Mouse (Mus musculus) hindbrain, postnatal 0 days (tissue): ENCODE results near the gene Msh4. TPM values are rescaled to one million over a fixed set of nuclear protein-coding genes. Genes with fewer than 3 reads are reported as not detected.
A peak's percentile ranks its signal among the peaks of the same experiment; 100 is the strongest.

Source experiments
- ATAC-seq: fragments of 200-750 bp; cut with Nextera tagmentation; 2 replicates; pipeline ENCODE4 v1.8.0; 2017; ENCODE audit warnings: mild to moderate bottlenecking, moderate TSS enrichment, moderate library complexity
- DNase-seq: peaks from one replicate; pipeline ENCODE4 v3.0.0-alpha.2; 2015; ENCODE audit warnings: low spot score
- H3K27ac ChIP-seq: fragments of 300-500 bp; sonication (generic); 2 replicates; pipeline ENCODE4 v1.5.1; 2014; ENCODE audit warnings: mild to moderate bottlenecking
- H3K27me3 ChIP-seq: fragments of 300-500 bp; sonication (generic); 2 replicates; pipeline ENCODE4 v1.6.1; 2014; ENCODE audit warnings: low read length, mixed read lengths; ENCODE audit not compliant: insufficient read depth
- H3K36me3 ChIP-seq: fragments of 300-500 bp; sonication (generic); 2 replicates; pipeline ENCODE4 v1.6.1; 2014; ENCODE audit warnings: low read length, mixed read lengths; ENCODE audit not compliant: insufficient read depth
- H3K4me1 ChIP-seq: fragments of 300-500 bp; sonication (generic); 2 replicates; pipeline ENCODE4 v1.6.1; 2014; ENCODE audit warnings: antibody characterized with exemption, low read length, mixed read lengths; ENCODE audit not compliant: insufficient read depth
- H3K4me2 ChIP-seq: fragments of 300-500 bp; sonication (generic); 2 replicates; pipeline ENCODE4 v1.6.1; 2014; ENCODE audit warnings: low read depth, mild to moderate bottlenecking, low read length, moderate library complexity, mixed read lengths
- H3K4me3 ChIP-seq: fragments of 300-500 bp; sonication (generic); 2 replicates; pipeline ENCODE4 v1.5.1; 2014; ENCODE audit warnings: low read length
- H3K9ac ChIP-seq: fragments of 300-500 bp; sonication (generic); replicated peaks from 2 replicates; pipeline ENCODE4 v1.6.1; 2014; ENCODE audit warnings: mild to moderate bottlenecking, low read length, moderate library complexity, mixed read lengths
- H3K9me3 ChIP-seq: fragments of 300-500 bp; sonication (generic); 2 replicates; pipeline ENCODE4 v1.6.1; 2016; ENCODE audit warnings: low read length, mixed read lengths
- CTCF ChIP-seq: IDR thresholded peaks from 2 replicates; pipeline ENCODE4 v1.5.1; 2016; ENCODE audit warnings: antibody characterized with exemption, control low read depth, low read depth
- WGBS: fragments of 180-500 bp; shearing (Covaris S2); extraction: QIAGEN DNeasy Blood & Tissue Kit; methylation state at CpG from one replicate; pipeline ENCODE4 v1.1.7; 2014; 5-methylcytosine and 5-hydroxymethylcytosine counted together
- polyA plus RNA-seq: library from polyadenylated mRNA; unstranded; fragments of >200 nt; fragmentation: Nextera tagmentation; extraction: Ambion mirVana; gene quantifications from 2 replicates; pipeline ENCODE4 v1.2.1, GENCODE M21; 2015
- total RNA-seq: library from RNA; depleted of rRNA; stranded (reverse); fragments of >200 nt; gene quantifications from 2 replicates; pipeline ENCODE4 v1.2.3, GENCODE M21; 2014

Gene Msh4
- total and polyA plus RNA-seq, 2 experiments from 2014 or later, result 0.13 to 0.68 TPM

DNA sequence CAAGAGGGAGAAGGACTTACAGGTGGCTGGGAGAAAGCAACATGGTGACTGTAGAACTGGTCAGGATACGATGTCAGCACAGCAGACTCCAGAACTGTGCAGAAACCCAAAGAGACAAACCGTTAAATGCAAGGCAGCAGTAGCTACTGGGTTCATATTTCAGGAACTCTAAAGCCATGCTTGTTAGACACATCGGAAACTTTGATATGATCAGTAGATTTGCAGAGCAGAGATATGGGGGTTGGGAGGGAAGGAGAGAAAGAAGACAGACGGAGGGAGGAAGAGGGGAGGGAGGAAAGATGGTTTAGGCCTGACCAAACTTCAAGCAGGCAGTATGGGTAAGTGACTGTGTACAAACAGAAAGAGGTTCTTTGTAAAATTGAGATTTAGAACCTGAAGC is 68.3 kb downstream of the Msh4 start:
- Histone ChIP-seq H3K9me3 (no peaks in the 10 kb centered on the region), H3K4me2 (no peak overlapping the region), H3K27ac (no peak overlapping the region), H3K27me3 (no peaks in the 10 kb centered on the region), H3K4me1 (no peaks in the 10 kb centered on the region), H3K9ac (no peak overlapping the region), H3K4me3 (no peak overlapping the region), H3K36me3 (no peaks in the 10 kb centered on the region)
- DNase-seq (no peak), ATAC-seq (no peak)
- 73% methylated on average over 4 of the region's 4 CpGs for WGBS
- TF ChIP-seq CTCF, result no peak

DNA sequence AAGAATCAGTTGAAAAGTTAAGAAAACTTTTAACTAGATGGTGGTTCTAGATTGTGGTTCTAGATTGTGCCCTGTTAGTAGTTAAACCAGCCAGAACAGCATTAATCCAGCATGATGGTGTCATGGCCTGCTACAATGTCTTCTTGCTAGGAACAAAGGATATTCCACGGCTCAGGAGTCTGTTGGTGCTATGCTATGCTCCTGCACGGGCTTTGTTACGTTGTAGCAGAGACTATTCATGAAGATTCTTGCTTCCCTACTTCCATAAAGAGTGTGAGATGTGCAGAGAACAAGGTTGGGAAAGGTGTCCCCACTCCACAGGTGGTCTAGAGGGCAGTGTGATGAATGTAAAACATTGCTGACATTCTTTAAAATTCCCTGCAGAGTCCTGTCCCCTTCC is 69.6 kb downstream of the Msh4 start:
- no peak for TF ChIP-seq CTCF
- H3K27me3 ChIP-seq, result no peaks in the 10 kb centered on the region
- no peak overlapping the region for H3K4me3 ChIP-seq
- H3K4me1 ChIP-seq, result no peaks in the 10 kb centered on the region
- H3K9me3 ChIP-seq, result no peaks in the 10 kb centered on the region
- H3K27ac ChIP-seq, result no peak overlapping the region
- DNase-seq (no peak), ATAC-seq (no peak)
- no peak overlapping the region for H3K4me2 ChIP-seq
- WGBS, result 88% methylated on average over 3 of the region's 3 CpGs
- H3K9ac ChIP-seq, result no peak overlapping the region
- no peaks in the 10 kb centered on the region for H3K36me3 ChIP-seq

DNA sequence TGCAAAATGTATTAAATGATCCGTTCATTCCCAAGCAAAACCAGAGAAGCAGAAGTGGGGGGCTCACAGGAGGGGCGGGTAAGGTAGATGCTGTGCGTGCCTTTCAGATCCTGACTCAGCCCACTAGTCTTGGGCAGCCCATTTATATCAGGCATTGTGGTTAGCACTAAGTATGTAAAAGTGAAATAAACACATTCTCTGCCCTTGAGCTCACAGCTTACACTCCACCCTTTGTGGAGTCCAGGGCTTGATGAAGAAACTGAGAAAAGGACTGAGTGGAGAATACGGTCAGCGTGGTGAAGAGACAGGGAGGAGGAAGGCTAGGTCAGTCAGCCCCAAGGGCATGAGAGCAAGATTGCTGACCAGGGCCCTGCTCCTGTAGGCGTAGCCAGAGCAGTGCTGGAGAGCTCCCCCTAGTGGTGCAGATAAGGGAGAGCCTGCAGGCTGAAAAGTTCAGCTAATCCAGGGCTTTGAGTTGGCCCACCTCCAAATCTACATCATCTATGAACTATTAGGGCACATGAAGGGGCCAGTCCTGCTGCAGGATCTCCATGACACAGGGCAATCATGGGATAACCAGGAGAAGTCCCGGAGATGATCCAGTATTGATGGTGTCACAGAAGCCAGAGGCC is 70.4 kb downstream of the Msh4 start:
- no peak overlapping the region for H3K4me2 ChIP-seq

DNA sequence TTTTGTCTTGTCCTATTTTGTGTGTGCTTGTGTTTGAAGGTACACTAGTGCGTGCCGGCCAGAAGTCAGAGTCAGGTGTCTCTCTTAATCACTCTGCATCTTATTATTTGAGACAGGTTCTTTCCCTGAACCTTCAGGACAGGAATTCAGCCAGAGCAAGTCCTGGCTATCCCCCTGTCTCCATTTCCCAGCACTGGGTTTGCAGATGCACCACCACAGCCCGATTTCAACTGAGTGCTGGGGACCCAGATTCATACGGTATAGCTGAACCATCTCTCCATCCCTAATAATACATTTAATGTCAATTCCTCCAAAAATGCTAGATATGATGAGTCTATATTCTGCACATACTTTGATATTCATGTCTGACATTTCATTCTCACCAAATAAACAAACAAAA is 71.9 kb downstream of the Msh4 start:
- Histone ChIP-seq H3K4me3 (no peak overlapping the region), H3K27ac (no peak overlapping the region), H3K4me2 (no peak overlapping the region), H3K36me3 (no peaks in the 10 kb centered on the region), H3K9ac (no peak overlapping the region), H3K27me3 (no peaks in the 10 kb centered on the region), H3K4me1 (no peaks in the 10 kb centered on the region), H3K9me3 (no peaks in the 10 kb centered on the region)
- no peak for TF ChIP-seq CTCF
- no peak for DNase-seq
- 91% methylated on average over 4 of the region's 4 CpGs for WGBS
- ATAC-seq, result no peak

More for the DNA sequence above, 70.4 kb downstream of the Msh4 start:
- H3K9me3 ChIP-seq, result no peaks in the 10 kb centered on the region
- H3K27me3 ChIP-seq, result no peaks in the 10 kb centered on the region
- ATAC-seq, result peak; percentile 61
- no peak overlapping the region for H3K9ac ChIP-seq
- no peaks in the 10 kb centered on the region for H3K4me1 ChIP-seq
- H3K27ac ChIP-seq, result no peak overlapping the region
- peak; percentile 76 for DNase-seq
- H3K4me3 ChIP-seq, result no peak overlapping the region
- WGBS, result 62% methylated on average over 7 of the region's 7 CpGs
- H3K36me3 ChIP-seq, result no peaks in the 10 kb centered on the region
- peak; percentile 82 for TF ChIP-seq CTCF

DNA sequence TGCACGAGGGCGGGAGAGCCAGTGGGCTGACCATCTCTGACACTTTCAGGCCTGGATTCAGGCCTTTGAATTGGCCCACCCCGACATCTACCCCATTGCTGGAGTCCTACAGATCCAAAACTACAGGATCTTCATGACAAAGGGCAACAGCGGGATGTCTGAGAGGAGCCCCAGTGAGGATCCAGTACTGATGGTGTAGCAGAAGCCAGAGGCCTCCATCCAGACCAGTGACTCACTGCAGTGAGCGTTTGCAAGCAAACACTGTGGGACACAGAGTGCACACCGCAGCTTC is 73.3 kb downstream of the Msh4 start:
- TF ChIP-seq CTCF, result no peak
- Histone ChIP-seq H3K9me3 (no peaks in the 10 kb centered on the region), H3K36me3 (no peaks in the 10 kb centered on the region), H3K4me2 (no peak overlapping the region), H3K27me3 (no peaks in the 10 kb centered on the region), H3K27ac (no peak overlapping the region), H3K4me1 (no peaks in the 10 kb centered on the region), H3K9ac (no peak overlapping the region), H3K4me3 (no peak overlapping the region)
- ATAC-seq (no peak), DNase-seq (no peak)
- 50% methylated on average over 6 of the region's 6 CpGs for WGBS

DNA sequence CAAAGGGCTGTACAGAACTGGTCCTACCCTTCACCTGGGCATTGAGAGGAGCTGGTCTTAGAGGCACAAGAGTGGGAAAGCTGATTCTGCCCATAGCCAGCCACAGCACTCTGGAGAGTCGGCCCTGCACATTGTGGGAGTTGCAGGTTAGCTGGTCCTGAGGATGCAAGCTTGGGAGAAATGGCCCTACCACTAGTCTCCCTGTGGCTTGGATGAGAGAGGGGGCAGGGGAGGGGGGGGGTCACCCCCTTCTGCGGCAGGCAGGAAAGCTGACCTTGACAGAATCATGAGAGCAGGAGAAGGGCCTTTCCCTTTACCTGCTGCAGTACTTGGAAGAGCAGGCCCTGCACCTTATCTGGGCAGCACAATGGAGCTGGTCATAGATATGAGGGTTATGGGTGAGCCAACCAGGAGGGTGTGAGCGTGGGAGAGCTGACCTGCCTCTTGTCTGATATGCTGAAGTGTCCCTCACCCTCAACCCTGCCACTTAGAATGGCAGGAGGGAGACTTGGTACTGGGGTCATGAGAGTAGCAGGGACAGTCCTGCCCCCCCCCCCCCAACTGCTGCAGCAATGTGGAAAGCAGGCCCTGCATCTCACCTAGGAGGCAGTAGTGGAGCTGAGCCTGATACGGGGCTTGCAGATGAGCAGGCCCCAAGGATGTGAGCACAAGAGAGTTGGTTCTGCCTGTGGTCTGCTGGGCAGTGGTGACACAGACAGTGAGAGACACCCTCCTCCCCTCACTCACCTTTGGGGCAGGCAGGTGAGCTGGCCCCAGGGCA is 73.9 kb downstream of the Msh4 start:
- 91% methylated on average over 4 of the region's 4 CpGs for WGBS
- no peak overlapping the region for H3K27ac ChIP-seq
- no peak overlapping the region for H3K4me2 ChIP-seq
- no peaks in the 10 kb centered on the region for H3K9me3 ChIP-seq
- no peaks in the 10 kb centered on the region for H3K36me3 ChIP-seq
- H3K27me3 ChIP-seq, result no peaks in the 10 kb centered on the region
- no peak overlapping the region for H3K9ac ChIP-seq
- ATAC-seq (no peak), DNase-seq (no peak)
- TF ChIP-seq CTCF, result no peak
- no peak overlapping the region for H3K4me3 ChIP-seq
- no peaks in the 10 kb centered on the region for H3K4me1 ChIP-seq
